Mouse (Mus musculus) T-helper 1 cell (primary cell): ENCODE measurements around the gene Vmn1r157.
"Not testable (repeated sequence)": the region's sequence is repeated elsewhere in the genome, so short reads cannot be mapped to it uniquely, and the experiment has no call there.

ENCODE experiments used
- in situ Hi-C: fragments of 300-600 bp; cut with MboI, MseI; formaldehyde crosslinking; loops from one replicate; pipeline ENCODE4 v1.15.1; 2025; ENCODE audit warnings: high pct_unique_total_duplicates

The Vmn1r157 gene

DNA sequence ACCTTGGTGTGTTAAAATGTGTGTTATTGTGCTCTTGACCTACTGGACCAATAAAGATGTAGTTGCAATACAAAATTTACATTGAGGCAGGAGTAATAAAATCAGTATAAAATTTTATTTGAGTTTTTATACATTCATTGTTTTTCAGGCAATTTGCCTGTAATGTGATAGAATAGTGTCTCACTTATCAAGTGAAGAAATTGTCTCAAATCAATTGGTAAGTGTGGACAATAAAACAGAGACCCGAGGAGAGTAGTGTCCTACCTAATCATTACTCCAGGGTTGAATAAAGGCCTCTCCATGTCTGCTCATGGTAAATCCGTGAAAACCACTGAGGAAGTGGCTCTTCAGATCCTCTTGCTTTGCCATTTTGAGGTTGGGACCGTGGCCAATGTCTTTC, at the start of gene Vmn1r157:
Gene Vmn1r157 (plus strand): TSS at position 301 of the 400 bp plus-strand sequence.
- in situ Hi-C loops, result loop anchor here (10.0 to 25.0 kb wide), 6 partner anchors 347 to 1987 kb away; partner anchors contain the start of genes Vmn1r112, Vmn1r132, Vmn1r137 and Vmn1r148

DNA sequence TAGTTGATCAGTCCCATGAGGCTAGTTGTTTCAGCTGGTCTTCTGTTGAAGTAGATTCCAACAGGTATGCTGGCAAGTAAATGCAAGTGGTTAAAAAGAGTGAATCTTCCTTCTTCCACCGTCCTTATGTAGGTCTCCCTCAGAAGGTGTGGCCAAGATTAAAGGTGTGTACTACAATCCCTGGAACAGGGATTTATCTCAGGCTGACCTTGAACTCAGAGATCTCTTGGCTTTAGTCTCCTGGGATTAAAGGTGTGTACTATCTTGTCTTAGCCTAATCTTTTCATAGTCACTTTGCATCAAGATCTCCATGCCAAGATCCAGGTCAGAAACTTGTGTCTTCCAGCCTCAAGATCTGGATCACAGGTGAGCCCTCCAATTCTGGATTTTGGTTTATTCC, 41.9 kb upstream of the Vmn1r157 start, which contains the start of gene Gm4567:
Gene Gm4567 (minus strand): TSS at position 101 of the 400 bp plus-strand sequence.
- in situ Hi-C loops, result not testable (repeated sequence)

DNA sequence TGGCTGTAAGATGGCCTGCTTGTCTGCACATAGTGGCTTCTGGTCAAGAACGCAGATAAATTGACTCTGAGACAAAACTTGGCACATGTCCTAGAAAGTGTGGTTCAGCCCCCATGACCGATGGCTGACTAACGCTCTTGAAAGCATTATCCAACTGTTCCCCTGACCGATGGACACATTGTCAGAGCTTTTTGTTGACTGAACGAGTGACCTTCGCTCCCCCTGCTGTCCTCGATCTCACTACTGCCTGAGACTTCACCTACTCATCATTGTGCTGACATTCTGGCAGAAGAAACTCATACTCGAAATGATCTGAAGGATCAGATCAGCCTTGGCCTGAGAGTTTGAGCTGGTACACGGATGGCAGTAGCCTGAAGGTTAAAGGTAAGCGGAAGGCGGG, 14.5 kb downstream of the Vmn1r157 start:
- in situ Hi-C loops, result not testable (repeated sequence)

DNA sequence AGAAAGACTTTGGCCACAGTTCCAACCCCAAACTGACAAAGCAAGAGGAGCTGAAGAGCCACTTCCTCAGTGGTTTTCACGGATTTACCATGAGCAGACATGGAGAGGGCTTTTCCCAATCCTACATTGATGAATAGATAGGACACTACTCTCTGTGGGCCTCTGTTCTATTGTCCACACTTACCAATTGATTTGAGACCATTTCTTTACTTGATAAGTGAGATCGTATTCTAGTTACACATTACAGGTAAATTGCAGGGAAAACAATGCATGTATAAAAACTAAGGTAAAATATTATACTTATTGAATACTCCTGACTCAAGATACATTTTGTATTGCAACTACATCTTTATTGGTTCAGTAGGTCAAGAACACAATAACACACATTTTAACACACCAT, 29.2 kb downstream of the Vmn1r157 start, which contains the start of gene Vmn1r158:
Gene Vmn1r158 (minus strand): TSS at position 101 of the 400 bp plus-strand sequence.
- in situ Hi-C loops, result not testable (repeated sequence)
